Mouse (Mus musculus) intestine, embryonic 16.5 days (tissue): ENCODE data around the gene Tst. TPM values are rescaled to one million over a fixed set of nuclear protein-coding genes. Genes with fewer than 3 reads are reported as not detected.

Source experiments
- ATAC-seq: fragments of 200-750 bp; cut with Nextera tagmentation; 2 replicates; pipeline ENCODE4 v1.8.0; 2017; ENCODE audit warnings: moderate TSS enrichment, moderate library complexity
- H3K27ac ChIP-seq: fragments of 300-500 bp; sonication (generic); 2 replicates; pipeline ENCODE4 v1.5.1; 2014; ENCODE audit warnings: mild to moderate bottlenecking, low read length
- H3K27me3 ChIP-seq: fragments of 300-500 bp; sonication (generic); replicated peaks from 2 replicates; pipeline ENCODE4 v1.6.1; 2014; ENCODE audit warnings: low read length, control low read depth, mixed read lengths; ENCODE audit not compliant: control insufficient read depth, insufficient read depth
- H3K36me3 ChIP-seq: fragments of 300-500 bp; sonication (generic); 2 replicates; pipeline ENCODE4 v1.6.1; 2014; ENCODE audit warnings: low read length, control low read depth; ENCODE audit not compliant: control insufficient read depth, insufficient read depth
- H3K4me1 ChIP-seq: fragments of 300-500 bp; sonication (generic); 2 replicates; pipeline ENCODE4 v1.6.1; 2014; ENCODE audit warnings: low read length, control low read depth, mixed read lengths; ENCODE audit not compliant: control insufficient read depth, insufficient read depth
- H3K4me2 ChIP-seq: fragments of 300-500 bp; sonication (generic); 2 replicates; pipeline ENCODE4 v1.6.1; 2014; ENCODE audit warnings: low read depth, low read length, control low read depth
- H3K4me3 ChIP-seq: fragments of 300-500 bp; sonication (generic); 2 replicates; pipeline ENCODE4 v1.5.1; 2014; ENCODE audit warnings: mild to moderate bottlenecking, low read length
- H3K9ac ChIP-seq: fragments of 300-500 bp; sonication (generic); 2 replicates; pipeline ENCODE4 v1.6.1; 2014; ENCODE audit warnings: low read depth, low read length
- H3K9me3 ChIP-seq: fragments of 300-500 bp; sonication (generic); 2 replicates; pipeline ENCODE4 v1.6.1; 2016; ENCODE audit warnings: low read length, control low read depth; ENCODE audit not compliant: control insufficient read depth
- WGBS: fragments of 180-500 bp; shearing (Covaris S2); extraction: QIAGEN DNeasy Blood & Tissue Kit; methylation state at CpG from one replicate; pipeline ENCODE4 v1.1.7; 2014; 5-methylcytosine and 5-hydroxymethylcytosine counted together
- polyA plus RNA-seq: library from polyadenylated mRNA; unstranded; fragments of >200 nt; fragmentation: Nextera tagmentation; extraction: Ambion mirVana; gene quantifications from 2 replicates; pipeline ENCODE4 v1.2.1, GENCODE M21; 2015

Gene Tst
- polyA plus RNA-seq, 1 experiment from 2014 or later = 62.9 TPM

GRCm38 (mm10) chr15:78443857-78444256, 38.1 kb upstream of the Tst start:
- no peaks in the 10 kb centered on the region; the same call in none of the 2 replicates for H3K27me3 ChIP-seq
- no peak overlapping the region for H3K4me3 ChIP-seq
- H3K4me2 ChIP-seq = no peak overlapping the region
- H3K4me1 ChIP-seq = no peaks in the 10 kb centered on the region
- H3K36me3 ChIP-seq = no peaks in the 10 kb centered on the region
- H3K27ac ChIP-seq = no peak overlapping the region
- WGBS = 52% methylated on average over 6 of the region's 6 CpGs
- ATAC-seq = no peak
- no peak overlapping the region for H3K9ac ChIP-seq
- no peaks in the 10 kb centered on the region for H3K9me3 ChIP-seq

DNA sequence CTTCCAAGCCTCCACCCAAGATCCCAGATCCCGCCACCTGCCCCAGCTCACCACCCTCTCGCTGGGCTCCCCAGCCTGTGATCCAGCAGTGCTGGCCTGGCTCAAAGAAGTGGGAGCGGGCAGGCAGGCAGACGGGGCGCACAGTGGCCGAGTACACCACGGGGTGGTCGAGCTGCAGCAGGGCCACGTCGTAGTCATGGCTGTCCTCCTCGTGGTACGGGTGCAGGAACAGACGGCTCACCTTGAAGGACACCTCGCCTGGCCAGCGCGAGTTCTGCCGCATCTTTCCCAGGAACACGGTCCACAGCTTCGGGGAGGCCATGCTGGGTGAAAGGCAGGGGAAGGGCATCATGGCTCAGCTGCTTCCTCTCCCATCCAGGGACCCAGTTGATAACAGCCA, 36.5 kb upstream of the Tst start:
- Histone ChIP-seq H3K4me3 (no peak overlapping the region), H3K36me3 (no peaks in the 10 kb centered on the region), H3K4me2 (no peak overlapping the region), H3K27me3 (peaks cover 3% of the 10 kb centered on the region), H3K9ac (no peak overlapping the region), H3K9me3 (no peaks in the 10 kb centered on the region), H3K4me1 (peaks cover 14% of the 10 kb centered on the region), H3K27ac (no peak overlapping the region)
- no peak for ATAC-seq
- 84% methylated on average over 19 of the region's 19 CpGs for WGBS

DNA sequence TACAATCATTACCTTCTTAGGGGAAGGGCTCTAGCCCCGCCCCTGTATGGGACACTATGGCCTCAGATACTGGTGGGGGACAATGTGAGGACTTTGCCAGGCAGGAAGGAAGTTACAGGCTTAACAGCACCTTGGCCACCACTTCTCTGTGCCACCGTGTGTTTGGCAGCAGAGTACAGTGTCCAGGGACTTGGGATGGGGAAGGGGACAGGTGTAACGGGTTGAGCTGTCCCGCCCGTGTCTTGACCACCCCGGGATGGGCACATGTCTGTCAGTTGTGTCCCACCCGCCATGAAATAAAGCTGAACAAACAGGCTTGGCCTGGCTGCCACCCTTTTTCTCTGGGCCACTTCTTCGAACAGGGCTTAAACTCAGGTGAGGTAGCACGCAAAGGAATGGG, 33.3 kb upstream of the Tst start:
- H3K4me1 ChIP-seq = peaks cover 31% of the 10 kb centered on the region
- no peaks in the 10 kb centered on the region for H3K9me3 ChIP-seq
- 75% methylated on average over 9 of the region's 9 CpGs for WGBS
- H3K4me3 ChIP-seq = no peak overlapping the region
- no peak overlapping the region for H3K27ac ChIP-seq
- no peak for ATAC-seq
- no peaks in the 10 kb centered on the region for H3K36me3 ChIP-seq
- H3K4me2 ChIP-seq = no peak overlapping the region
- H3K9ac ChIP-seq = no peak overlapping the region
- peaks cover 13% of the 10 kb centered on the region for H3K27me3 ChIP-seq

DNA sequence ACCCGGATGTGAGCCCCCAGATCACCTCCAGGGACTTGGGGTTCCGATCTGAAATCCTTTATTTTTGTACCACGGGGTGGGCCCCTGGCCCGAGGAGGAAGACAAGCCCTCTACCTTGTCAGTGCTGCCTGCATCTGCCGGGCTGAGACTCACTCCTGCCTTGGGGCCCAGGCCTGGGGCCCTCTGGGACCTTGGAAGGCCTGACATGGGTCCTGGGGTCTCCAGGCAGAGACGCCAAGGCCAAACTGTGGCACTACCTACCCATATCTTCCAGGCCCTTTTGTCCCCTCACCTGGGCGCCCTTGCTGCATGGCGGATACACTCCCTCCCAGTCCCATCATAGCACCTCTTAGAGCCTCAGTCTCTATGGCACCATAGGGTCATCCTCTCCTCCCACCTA, 32.8 kb upstream of the Tst start:
- H3K27ac ChIP-seq = no peak overlapping the region
- H3K9ac ChIP-seq = no peak overlapping the region
- no peak overlapping the region for H3K4me3 ChIP-seq
- H3K4me2 ChIP-seq = no peak overlapping the region
- WGBS = 55% methylated on average over 8 of the region's 8 CpGs
- H3K36me3 ChIP-seq = no peaks in the 10 kb centered on the region
- peaks cover 13% of the 10 kb centered on the region for H3K27me3 ChIP-seq
- ATAC-seq = no peak
- H3K9me3 ChIP-seq = no peaks in the 10 kb centered on the region
- H3K4me1 ChIP-seq = peaks cover 31% of the 10 kb centered on the region

DNA sequence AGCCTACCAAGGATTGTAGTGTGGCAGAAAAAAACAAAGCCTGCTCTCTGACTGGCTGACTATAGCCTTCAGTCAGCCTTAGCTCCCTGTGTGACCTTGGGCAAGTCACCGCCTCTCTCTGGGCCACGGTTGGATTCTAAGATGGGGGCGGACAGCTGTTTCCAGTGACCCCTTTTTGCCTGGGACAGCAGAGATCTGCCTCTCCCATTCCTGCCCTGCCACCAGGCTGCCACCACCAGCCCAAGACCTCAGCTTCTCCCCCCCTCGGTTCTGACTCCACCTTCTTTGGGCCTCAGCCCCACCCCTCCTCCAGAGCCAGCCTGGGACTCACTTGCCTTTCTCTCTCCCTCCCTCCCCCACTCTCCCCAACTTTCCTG, 32.3 kb upstream of the Tst start:
- Histone ChIP-seq H3K9me3 (no peaks in the 10 kb centered on the region), H3K27me3 (peaks cover 13% of the 10 kb centered on the region), H3K9ac (peak overlapping the region; percentile 61; the same call in 1 of the 2 replicates), H3K36me3 (no peaks in the 10 kb centered on the region), H3K4me2 (no peak overlapping the region), H3K27ac (peak overlapping the region; percentile 80), H3K4me3 (no peak overlapping the region), H3K4me1 (peaks cover 31% of the 10 kb centered on the region)
- 42% methylated on average over 4 of the region's 4 CpGs for WGBS
- no peak for ATAC-seq

DNA sequence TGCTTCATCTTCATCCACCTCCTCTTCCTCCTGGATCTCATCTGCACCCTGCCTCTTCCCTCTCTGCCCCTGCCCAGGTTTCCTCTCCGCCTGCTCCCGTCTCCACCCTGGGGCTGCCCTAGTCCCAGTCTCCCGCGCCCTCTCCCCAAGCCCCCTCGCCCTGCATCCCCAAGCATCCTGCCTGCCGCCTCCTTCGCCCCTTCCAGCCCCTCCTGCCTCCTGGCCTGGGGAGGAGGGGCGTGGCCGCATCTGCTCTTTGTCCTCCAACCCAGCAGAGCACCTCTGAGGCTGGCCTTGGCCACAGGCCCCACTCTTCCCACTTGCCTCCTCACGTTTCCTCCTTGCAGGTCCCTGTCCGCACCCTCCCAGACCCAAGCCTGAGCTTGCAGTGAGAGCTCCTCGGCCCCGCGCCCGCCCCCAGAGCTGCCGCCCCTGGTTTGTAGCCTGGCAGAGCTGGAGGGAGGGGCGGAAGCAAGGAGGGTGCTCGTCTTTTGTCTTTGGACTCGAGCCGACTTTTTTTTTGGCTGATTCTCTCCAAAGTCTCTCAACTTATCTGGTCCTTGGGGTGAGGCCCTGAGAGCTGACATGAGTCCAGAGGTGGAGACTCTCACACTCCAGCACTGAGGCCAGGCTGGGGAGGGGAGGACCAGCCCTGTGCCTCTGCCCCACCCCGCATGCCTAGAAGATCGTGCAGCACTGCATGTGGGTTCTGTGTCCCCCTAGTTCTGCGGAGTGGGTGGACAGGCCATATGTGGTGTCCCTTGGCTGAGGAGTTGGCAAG, 31.7 kb upstream of the Tst start:
- peak overlapping the region; percentile 80 for H3K27ac ChIP-seq
- H3K36me3 ChIP-seq = no peaks in the 10 kb centered on the region
- H3K4me1 ChIP-seq = peaks cover 31% of the 10 kb centered on the region
- peak; percentile 57 for ATAC-seq
- WGBS = 12% methylated on average over 23 of the region's 23 CpGs
- H3K4me2 ChIP-seq = peak overlapping the region; percentile 60
- H3K9me3 ChIP-seq = no peaks in the 10 kb centered on the region
- peak overlapping the region; percentile 61 for H3K9ac ChIP-seq
- H3K4me3 ChIP-seq = peak overlapping the region; percentile 33; the same call in 1 of the 2 replicates
- peaks cover 13% of the 10 kb centered on the region for H3K27me3 ChIP-seq

DNA sequence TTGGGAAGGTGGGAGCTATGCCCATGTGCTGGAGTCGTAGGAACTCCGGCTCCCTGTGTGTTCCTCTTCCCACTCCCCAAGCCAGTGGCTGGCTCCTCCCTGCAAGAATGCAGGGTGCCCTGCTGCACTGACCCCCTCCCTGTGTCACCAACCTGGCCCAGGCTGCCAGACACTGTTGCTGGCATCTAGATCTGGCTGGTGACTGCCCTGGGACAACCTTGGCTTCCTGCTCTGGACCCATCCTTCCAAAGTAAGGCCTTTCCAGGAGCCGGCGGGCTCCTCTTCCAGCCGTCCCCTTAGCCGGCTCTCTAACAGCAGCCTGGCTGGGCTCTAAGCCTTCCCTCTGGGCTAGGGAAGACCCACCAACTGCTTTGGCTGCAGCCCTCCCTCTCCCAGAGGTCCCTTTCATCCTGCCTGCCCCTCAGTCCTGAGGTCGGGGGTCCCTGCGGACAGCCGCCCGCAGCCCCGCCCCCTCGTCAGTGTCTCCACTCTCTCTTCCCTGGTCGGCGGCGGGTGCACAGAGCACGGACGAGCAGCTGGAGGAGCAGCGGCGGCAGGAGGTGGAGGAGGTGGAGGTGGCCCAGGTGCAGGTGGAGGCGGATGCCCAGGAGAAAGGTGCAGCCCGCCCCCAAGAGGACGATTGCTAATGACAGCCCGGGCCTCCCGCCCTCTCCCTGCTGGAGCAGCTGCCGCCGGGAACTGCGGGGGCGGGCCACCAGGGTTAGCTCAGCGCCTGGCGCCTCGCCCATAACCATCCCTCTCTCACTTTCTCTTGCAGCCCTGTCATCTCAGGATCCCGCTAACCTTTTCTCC, 30.9 kb upstream of the Tst start:
- H3K4me3 ChIP-seq = peak overlapping the region; percentile 33
- 12% methylated on average over 30 of the region's 32 CpGs for WGBS
- peaks cover 13% of the 10 kb centered on the region for H3K27me3 ChIP-seq
- peak; percentile 80 for ATAC-seq
- peak overlapping the region; percentile 60 for H3K4me2 ChIP-seq
- peak overlapping the region; percentile 80 for H3K27ac ChIP-seq
- H3K4me1 ChIP-seq = peaks cover 32% of the 10 kb centered on the region
- peak overlapping the region; percentile 61 for H3K9ac ChIP-seq
- H3K36me3 ChIP-seq = no peaks in the 10 kb centered on the region
- H3K9me3 ChIP-seq = no peaks in the 10 kb centered on the region

DNA sequence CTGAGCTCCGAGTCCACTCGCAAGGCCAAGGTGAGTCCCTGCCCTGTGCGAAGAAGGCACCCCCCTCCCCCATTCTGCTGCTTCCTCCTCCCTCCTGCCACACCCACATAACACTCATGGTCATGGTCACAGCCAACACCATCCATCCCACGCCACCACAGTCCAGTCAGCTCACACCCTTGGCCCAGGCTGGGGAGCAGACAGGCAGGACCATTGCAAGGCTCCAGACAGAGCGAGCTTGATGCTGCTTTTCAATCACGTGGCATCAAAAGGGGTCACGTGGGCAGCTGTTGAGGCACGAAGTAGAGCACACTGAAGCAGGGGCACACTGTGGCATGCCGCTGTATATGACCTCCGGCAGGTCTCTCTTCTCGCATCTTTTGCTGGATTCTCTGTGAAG, 30.0 kb upstream of the Tst start:
- Histone ChIP-seq H3K36me3 (no peaks in the 10 kb centered on the region), H3K4me1 (peaks cover 35% of the 10 kb centered on the region), H3K4me3 (no peak overlapping the region), H3K27ac (no peak overlapping the region), H3K27me3 (peaks cover 13% of the 10 kb centered on the region), H3K9ac (no peak overlapping the region), H3K9me3 (no peaks in the 10 kb centered on the region), H3K4me2 (no peak overlapping the region)
- ATAC-seq = no peak
- 87% methylated on average over 11 of the region's 11 CpGs for WGBS

- Histone ChIP-seq H3K36me3 (no peaks in the 10 kb centered on the region), H3K27ac (no peak overlapping the region), H3K4me1 (peaks cover 35% of the 10 kb centered on the region), H3K4me3 (no peak overlapping the region), H3K9me3 (no peaks in the 10 kb centered on the region), H3K4me2 (no peak overlapping the region), H3K27me3 (peaks cover 18% of the 10 kb centered on the region), H3K9ac (no peak overlapping the region)
- ATAC-seq = no peak
- 38% methylated on average over 6 of the region's 6 CpGs for WGBS
These were observed 29.3 kb upstream of the Tst start for GRCm38 (mm10) chr15:78434896-78435520.
